Mouse (Mus musculus): Measurements from ENCODE around the gene Gm49318. TPM values are rescaled to one million over a fixed set of nuclear protein-coding genes. Genes with fewer than 3 reads are reported as not detected.
A peak's percentile ranks its signal among the peaks of the same experiment; 100 is the strongest.
"Not testable (repeated sequence)": the region's sequence is repeated elsewhere in the genome, so short reads cannot be mapped to it uniquely, and the experiment has no call there.

Gm49318 gene
- not detected for total RNA-seq (2022)

DNA sequence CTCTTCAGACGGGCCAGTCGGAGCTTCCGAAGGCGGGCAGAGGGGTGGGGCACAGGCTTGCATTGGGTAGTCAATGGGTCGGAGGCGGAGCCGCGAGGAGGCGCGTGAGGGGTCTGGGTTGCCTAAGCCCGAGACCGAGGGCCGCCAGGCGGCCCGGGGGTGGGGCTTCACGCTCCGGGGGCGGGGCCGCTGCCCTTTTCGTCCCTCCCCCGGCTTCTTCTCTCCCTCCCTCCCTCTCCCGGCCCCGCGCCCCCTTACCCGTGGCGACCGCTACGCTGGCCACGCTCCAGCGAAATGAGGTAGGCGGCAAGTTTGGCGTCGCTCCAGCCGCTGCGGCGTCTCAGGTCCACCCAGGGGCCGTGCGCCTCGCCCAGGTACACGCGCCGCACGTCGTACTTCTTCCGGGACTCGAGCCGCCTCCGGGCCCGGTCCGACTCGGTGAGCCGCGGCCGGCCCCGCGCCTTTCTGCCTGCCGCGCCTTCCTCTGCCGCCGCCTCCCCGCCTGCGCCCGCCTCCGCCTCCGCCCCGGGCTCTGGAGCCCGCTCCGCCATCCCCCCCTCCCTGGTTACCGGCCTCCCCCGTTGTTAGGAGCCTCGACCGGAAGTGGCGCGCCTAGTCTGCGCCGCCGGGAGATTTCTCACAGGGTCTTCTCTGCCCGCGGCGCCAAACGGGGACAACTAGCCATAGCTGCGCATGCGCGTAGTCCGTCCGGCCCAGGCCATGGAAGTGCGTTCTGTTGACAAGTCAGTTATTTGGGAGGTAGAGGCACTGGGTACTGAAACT, at the start of gene Gm49318, which contains the start of gene Zfp653:
Gm49318 (minus strand) TSS at position 469 of the 783 bp plus-strand sequence.
Zfp653 (minus strand) TSS at position 586 of the 783 bp plus-strand sequence.
- peak; percentile 92 to 96 for DNase-seq (ENCODE audit: low spot score in 2 of 2)

DNA sequence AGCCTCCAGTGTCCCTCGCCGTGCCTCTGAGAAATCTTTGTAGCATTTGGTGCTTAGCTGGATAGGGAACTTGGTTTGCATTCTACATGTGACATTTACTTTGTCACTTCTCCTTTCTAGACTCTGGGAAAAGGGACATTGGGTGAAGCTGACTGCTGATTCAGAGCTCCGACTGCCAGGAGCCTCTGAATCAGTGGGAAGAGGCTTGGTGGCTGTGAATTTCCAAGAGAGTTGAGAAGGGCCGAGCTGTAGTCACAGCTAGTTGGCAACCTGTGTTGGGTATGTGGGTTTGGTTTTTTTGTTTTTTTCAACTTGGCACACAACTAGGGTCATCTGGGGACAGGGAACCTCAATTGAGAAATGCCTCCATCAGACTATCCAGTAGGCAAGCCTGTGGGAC, 48.5 kb upstream of the Gm49318 start:
- DNase-seq (ENCODE audit: low spot score in 2 of 2) = no peak

DNA sequence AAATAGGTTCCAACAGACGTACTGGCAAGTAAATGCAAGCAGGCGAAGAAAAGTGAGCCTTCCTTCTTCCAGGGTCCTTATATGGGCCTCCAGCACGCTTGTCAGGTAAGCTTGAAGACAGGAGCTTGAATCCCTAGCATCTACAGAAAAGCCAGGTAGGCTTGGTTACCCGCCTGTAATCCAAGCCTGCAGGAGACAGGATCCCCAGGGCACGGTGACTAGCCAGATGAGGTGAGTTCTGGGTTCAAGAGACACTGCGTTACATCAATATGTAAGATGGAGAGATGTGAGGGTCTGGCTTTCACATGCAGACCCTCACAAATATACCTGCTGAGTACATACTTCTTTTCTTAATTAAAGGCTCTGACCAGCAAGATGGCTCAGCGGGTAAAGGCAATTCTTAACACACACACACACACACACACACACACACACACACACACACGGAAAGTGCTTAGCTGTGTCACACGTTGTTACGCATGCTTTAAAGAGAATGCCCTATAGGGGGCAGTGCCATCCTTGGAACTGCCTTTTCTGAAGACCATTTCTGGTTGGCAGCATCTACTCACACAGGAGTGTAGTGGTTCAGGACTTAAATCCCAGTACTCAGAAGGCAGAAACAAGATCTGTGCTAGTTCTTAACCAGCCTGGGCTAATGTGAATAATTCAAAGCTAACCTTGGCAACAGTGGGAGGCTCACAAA, 46.8 kb upstream of the Gm49318 start:
- no peak for DNase-seq (ENCODE audit: low spot score in 2 of 2)

DNA sequence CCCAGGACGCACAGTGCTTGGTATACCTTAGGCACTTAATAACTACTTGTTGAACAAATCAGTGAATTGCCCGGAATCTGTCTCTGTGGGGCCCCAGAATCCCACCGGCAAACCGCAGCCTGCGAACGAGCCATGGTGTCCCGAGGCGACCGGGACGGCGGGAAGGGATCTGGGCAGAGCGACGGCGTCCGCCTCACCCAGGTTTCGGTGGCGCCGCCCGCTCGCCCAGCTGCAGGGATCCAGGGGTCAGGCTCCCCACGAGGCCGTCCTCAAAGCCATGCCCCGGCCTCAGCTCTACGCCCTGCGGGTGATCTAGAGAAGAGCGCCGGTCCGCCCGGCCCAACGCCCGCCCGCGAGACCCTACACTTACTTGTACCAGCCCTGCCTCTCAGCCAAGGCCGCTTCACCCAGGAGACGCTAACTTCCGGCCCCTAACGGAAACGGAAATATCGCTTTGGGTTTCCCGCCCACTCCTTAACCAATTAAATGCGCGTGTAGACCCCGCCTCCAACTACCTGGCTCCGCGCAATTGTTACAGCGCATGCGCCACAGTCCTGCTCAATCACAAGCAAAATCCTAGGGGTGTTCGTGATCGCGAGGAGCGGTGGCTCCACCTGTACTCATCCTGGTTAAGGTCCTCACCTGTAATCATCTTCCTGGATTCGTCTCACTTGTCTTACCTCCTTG, 45.8 kb upstream of the Gm49318 start, which contains the start of gene Elof1:
Elof1 (minus strand) TSS at position 433 of the 687 bp plus-strand sequence.
- DNase-seq (ENCODE audit: low spot score in 2 of 2) = peak; percentile 84 to 89

DNA sequence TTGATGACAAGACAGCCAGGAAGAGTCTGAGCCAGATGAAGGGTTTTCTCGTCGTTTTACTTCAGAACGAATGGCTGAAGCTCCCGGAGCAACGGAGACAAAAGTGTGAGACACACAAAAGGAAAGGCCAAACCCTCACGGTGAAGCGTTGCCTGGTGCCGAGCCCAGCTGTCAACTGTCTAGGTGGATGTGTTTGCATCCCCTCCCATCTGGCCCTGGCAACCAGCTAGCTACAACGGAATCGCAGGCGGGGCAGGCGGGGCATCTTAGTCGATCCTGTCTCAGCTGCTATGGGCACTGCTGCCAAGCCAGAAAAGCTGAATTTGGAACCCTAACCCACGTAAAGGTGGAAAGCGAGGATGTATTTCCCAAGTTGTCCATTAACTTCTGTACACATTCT, 45.0 kb upstream of the Gm49318 start:
- no peak for DNase-seq (ENCODE audit: low spot score in 2 of 2)

DNA sequence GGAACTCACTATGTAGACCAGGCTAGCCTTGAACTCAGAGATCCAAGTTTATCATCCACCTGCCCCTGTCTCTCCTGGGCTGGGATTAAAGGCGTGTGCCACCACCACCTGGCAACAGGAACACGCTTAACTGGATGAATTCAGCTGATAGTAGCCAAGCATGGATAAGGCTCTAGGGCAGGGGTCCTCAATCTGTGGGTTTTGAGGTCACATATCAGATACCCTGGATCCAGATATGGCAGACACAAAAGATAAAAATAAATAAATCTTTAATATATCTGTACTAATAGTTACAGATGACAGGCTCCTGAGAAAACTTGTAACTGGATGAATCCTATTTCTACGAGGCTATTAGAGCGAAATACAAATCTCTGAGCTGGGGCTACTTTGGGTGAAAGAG, 44.6 kb upstream of the Gm49318 start:
- no peak for DNase-seq (ENCODE audit: low spot score in 2 of 2)

DNA sequence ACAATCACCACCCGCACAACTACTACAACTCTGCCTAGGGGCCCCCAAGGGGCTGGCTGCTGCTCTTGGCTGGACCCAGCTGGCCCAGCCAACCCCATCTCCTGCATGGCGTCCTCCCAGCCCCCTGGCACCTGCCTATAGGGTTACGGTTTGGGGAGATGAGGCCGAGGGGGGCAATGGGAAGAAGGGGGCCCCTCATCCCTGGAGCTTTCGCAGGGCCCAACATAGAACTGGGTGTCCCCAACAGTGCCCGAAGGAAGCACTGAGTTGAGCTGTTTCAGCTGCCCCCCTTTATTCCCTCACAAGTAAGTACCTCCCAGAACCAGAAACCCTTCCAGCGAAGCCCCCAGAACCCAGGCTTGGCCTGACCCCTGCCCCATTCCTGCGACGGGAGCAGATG, 37.1 kb upstream of the Gm49318 start:
- no peak for DNase-seq (ENCODE audit: low spot score in 2 of 2)

DNA sequence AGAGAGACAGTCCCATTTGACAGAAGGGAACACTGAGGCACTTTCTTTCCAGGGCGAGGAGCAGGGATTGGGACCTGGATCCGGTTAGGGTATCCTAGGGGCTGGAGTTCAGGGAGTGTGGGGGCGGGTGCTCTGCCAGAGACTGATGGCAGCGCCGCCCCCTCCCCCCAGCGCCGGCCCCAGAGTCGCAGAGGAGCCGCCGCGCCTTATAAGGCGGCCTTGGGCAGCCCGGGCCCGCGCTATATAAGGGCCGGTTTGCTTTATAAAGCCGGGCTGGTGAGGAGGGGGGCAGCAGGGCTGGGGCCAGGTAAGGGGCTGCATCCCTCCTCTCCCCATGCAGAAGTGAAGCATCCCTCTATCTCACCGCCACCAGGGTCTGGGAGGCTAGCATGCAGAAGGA, 28.9 kb upstream of the Gm49318 start:
- DNase-seq (ENCODE audit: low spot score in 2 of 2) = no peak

DNA sequence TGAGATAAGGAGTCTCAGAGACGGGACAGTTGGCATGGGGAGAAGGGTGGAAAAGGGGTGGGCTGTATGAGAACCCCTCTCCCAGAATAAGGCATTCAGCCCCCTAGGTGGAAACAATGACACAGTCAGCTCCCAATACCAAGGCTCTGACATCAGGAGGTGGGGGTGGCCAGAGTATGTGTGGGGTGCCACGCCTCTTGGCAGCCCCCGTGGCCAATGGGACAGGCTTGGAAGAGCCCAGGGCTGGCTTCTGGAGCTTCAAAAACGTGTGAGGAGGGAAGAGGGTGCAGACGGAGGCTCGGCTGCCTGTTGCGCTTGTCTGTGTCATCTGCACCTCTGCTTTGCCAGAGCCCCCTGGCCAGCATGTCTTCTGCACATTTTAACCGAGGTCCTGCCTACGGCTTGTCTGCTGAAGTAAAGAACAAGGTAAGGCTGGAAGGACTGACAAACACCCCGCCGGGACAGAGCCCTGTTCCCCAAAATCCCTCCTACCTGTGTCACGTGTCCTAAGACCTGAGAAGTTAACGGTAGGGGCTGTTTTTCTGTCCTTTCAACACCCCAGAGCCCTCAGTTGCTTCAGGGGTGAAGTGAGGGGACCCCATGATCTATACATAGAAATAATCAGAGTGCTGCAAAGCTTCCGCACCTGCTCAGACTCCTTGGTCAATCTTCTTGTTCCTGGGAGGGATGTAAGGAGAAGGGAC, 28.1 kb upstream of the Gm49318 start, which contains the start of gene Cnn1:
Cnn1 (plus strand) TSS at position 224 of the 704 bp plus-strand sequence.
- DNase-seq (ENCODE audit: low spot score in 2 of 2) = no peak

DNA sequence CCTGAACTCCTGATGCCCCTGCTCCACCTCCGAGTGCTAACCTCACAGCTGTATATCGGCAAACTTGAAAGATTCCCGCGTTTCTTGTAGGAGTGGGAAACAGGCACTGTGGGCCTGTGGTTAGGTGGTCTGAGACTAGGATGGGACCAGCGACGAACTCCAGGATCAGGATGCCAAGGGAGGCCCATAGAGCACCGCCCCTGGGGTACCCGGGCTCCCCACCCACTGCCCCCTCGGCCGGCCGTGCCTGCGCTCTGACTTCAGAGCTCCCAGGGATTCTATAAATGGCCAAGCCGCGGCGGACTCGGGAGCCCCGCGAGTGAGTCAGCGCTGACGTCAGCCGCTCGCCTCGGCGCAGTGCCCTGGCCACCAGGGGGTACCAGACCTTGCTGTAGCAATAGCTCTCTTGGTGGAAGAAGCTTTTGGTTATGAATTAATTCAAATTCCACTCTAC, 24.8 kb upstream of the Gm49318 start:
- peak; percentile 63 to 71 for DNase-seq (ENCODE audit: low spot score in 2 of 2)

DNA sequence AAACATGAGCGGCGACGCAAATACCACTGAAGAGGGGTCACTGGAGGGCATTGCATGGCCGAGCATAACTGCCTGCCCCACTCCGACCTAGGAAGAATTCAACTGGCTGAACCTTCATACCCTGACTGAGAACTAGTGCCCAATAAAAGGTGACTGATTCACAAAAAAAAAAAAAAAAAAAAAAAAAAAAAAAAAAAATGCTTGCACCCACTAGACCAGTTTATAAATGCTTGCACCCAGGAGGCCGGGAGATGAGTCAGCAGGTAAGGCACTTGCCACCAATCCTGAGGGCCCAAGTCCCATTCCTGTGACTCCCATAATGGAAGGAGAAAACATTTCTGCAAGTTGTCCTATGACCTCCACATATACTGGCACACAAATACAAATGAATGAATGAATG, 21.7 kb upstream of the Gm49318 start:
- DNase-seq (ENCODE audit: low spot score in 2 of 2) = no peak

DNA sequence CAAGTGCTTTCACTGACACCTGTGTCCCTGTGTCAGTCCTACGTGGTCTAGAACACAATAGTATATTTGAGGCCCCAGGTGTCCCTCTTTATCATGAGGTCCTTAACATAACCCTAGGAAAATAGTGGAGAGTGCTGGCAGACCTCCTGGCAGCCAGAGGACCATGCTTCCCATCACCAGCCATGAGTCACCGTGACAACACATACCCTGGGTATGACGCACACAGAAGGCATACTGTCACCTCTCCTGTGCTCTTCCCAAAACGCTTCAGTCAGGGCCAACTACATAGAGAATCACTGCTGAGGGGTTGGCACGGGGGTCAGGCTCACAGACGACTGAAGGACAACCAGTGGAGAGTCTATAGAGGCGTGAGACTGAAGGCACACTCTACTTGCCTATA, 18.9 kb upstream of the Gm49318 start:
- no peak for DNase-seq (ENCODE audit: low spot score in 2 of 2)

DNA sequence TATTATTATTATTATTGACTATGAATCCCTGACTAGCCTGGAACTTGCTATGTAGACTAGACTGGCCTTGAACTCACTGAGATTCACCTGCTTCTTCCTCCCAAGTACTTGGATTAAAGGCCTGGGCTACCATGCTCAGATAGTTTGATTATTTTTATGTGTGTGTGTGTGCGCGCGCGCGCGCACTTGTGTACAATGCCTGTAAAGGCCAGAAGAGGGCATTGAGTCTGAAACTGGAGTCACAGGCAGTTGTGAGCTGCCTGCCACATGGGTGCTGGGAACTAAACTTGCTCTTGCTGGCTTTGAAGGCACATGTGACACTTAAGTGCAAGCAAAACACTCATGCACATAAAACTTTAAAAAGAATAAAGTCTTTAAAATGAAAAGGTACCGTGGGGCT, 18.2 kb upstream of the Gm49318 start:
- no peak for DNase-seq (ENCODE audit: low spot score in 2 of 2)

DNA sequence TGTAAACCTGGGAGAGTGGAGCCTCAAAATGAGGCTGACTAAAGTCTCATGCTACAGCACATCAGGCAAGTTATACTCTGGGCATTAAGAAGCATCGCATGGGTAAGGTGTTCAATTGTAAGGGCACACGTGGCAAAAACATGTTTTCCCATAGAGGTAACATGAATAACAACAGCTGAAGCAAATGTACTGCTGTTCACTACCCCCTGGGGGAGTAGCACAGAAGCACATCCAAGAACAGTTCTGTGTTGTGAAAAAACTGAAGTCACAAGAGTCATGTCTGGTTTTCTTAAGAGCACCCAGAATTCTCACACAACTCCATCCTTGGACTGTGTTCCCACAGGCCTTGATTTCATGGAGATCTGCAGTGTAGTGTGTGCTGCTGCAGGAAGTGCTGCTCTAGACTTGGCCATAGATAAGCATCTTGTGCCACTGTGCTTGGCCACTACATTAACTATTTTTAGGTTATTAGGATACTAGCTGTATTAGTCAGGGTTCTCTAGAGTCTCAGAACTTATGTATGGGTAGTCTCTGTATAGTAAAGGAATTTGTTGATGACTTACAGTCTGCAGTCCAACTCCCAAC, 16.1 kb upstream of the Gm49318 start:
- no peak for DNase-seq (ENCODE audit: low spot score in 2 of 2)

DNA sequence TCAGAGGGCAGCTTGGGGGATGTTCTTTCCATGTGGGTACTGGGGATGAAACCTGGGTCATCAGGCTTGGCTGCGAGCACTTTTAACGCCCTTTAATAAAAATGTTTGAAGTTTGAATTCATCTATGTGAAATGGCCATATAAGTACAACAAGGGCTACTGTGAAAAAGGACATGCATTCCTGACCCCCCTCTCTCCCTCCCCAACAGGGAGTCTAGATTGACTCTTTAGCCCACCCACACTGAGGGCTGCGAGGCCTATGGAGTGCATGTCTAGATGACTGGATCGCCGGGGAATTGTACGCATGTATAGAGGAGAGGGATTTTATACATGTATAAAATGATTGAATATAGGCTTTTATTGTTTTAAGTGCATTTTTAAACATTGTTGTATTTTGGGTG, 15.0 kb upstream of the Gm49318 start:
- DNase-seq (ENCODE audit: low spot score in 2 of 2) = no peak

DNA sequence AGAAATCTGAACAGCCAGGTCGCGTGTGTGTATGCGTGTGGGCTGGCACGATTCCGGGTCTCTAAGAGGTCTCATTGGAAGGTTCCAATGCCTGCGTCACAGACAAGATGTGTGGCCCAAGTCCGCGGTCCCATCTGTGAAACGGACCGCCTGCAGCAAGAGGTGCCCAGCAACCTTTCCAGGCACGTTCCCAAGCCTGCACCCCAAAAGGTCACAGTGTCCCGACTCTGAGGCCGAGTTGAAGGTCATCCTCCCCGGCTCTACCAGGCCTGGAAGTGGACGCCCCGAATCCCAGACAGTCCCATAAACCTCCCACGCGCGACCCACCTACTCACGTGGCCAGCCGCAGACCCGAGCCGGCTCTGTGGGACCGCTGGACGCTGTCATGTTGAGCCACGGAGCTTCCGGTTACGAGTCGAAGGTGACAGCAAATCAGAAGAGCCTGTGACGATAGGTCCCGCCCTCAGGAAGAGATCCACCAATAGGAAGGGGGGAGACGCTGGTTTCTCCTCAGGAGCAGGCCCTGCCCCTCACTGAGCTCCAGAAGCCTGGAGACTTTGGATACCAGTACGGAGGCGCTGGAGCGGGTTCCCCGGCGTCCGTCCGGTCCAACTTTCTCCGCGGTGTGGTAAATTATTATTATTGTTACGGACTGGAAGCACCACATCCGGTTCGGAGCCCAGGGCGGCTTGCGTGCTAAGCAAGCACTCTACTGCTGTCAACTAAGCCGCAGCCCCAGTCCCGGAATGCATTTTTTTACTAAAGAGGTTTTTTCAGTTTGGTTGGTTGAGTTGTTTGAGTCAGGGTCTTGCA, 14.2 kb upstream of the Gm49318 start, which contains the start of gene Ecsit:
Ecsit (minus strand) TSS at position 417 of the 813 bp plus-strand sequence.
- DNase-seq (ENCODE audit: low spot score in 2 of 2) = peak; percentile 94 to 95

DNA sequence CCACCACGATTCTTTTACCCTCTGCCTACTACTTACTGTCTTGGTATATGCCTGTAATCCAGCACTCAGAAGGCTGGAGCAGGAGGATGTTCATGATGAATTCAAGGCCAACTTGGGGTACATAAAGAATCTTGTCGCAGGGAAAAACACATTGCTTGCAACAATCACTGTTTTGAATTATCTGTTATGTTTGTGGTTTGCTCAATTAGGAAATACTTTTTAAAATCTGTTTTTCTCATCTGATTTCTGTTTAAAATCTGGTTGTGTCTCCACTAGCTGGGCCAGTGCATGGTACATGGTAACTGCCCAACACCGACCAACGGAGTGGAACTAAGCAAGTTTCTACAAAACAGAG, 13.6 kb upstream of the Gm49318 start:
- DNase-seq (ENCODE audit: low spot score in 2 of 2) = no peak

DNA sequence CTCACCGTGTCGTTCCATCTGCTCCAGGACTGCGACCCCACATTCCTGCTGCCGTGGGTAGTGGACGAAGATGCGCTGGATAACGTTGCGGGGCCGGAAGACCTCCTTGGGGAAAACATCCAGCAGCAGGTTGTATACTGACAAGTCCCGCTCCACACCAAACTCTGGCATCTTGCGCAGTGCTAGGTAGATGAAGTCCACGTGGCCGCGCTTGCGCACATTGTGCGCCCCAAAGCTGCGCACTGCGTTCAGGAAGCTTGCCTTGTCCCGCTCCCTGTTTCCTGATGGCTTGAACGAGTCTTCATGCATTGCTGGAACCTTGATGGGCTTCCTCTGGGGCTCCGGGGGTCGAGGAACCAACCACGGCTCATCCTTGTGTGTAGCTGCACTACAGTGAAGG, 5.2 kb upstream of the Gm49318 start:
- DNase-seq (ENCODE audit: low spot score in 2 of 2) = no peak

DNA sequence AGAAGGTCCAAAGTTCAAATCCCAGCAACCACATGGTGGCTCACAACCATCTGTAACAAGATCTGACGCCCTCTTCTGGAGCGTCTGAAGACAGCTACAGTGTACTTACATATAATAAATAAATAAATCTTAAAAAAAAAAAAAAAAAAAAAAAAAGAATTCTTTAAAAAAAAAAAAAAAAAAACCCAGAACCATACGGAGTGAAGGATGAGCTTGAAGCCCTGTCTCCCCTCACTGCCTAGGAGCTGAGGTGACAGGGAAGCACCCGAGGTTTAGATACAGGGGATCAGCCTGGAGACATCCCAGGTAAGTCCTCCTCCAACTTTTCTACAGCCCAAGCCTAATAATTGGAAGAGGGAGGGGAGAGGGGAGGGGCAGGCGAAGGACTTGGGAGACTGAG, 4.7 kb upstream of the Gm49318 start:
- not testable (repeated sequence) for DNase-seq (ENCODE audit: low spot score in 2 of 2)

DNA sequence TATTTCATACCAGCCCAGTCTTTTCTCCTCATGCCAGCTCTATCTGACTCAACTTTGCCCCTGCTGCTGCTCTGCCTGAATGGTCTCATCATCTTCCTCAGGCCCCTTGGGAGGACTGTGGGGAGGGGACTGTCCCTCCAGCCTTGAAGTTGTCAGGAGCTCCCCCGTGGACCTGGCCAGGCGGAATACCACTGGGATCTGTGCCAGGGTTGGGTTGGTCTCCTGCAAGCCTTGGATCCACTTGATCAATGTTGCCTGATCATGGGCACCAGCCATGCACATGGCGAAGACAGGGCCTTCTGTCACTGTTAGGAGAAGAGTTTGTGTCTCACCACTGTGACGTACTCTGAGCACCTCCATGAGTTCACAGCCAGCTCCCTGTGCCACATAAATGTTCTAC, 1.2 kb upstream of the Gm49318 start:
- DNase-seq (ENCODE audit: low spot score in 2 of 2) = no peak
